Mouse (Mus musculus) hematopoietic stem cell, adult 5-6 weeks (primary cell): ENCODE results near the gene 6030458C11Rik. TPM values are rescaled to one million over a fixed set of nuclear protein-coding genes. Genes with fewer than 3 reads are reported as not detected.
A peak's percentile ranks its signal among the peaks of the same experiment; 100 is the strongest.

Experiments used
- ATAC-seq, 2 experiments: fragments of 125-278 bp in 1 of 2; replicated peaks in 1 of 2; 2 replicates each; pipeline ENCODE4 v1.8.0; 2016 to 2017; ENCODE audit warnings: inconsistent platforms in 2 of 2, mild to moderate bottlenecking in 2 of 2, moderate number of reproducible peaks in 2 of 2, low read depth in 1 of 2, moderate TSS enrichment in 1 of 2; ENCODE audit not compliant: low FRiP score in 2 of 2, poor library complexity in 2 of 2, severe bottlenecking in 2 of 2, insufficient read depth in 1 of 2, low TSS enrichment in 1 of 2
- total RNA-seq: library from RNA; stranded (forward); fragments of 172-1452, 232-1000 nt; gene quantifications from 2 replicates; pipeline ENCODE4 v1.2.3, GENCODE M21; 2017

The 6030458C11Rik gene
- total RNA-seq, result 21.4 and 26.5 TPM in 2 replicates

- ATAC-seq, result peak; percentile 99 to 100
These were observed at the start of gene 6030458C11Rik, which contains the start of gene Drosha for GRCm38 (mm10) chr15:12824197-12824952. Gene 6030458C11Rik, minus strand, starts transcription at chr15:12824649. Gene Drosha, plus strand, starts transcription at chr15:12824815.

GRCm38 (mm10) chr15:12867269-12867668 is 42.8 kb upstream of the 6030458C11Rik start:
- ATAC-seq, result peak; percentile 90 to 94

- peak; percentile 43 to 65; a peak in 3 of 4 replicates for ATAC-seq
These were observed 41.3 kb upstream of the 6030458C11Rik start for GRCm38 (mm10) chr15:12865595-12866314.

- no peak for ATAC-seq
These were observed 39.2 kb upstream of the 6030458C11Rik start for GRCm38 (mm10) chr15:12863669-12864068.

- ATAC-seq, result no peak
These were observed 37.6 kb upstream of the 6030458C11Rik start for GRCm38 (mm10) chr15:12862061-12862460.

- ATAC-seq, result no peak
These were observed 34.2 kb upstream of the 6030458C11Rik start for GRCm38 (mm10) chr15:12858645-12859044.

- ATAC-seq, result peak; percentile 35 to 57; a peak in 2 of 4 replicates
These were observed 33.5 kb upstream of the 6030458C11Rik start for GRCm38 (mm10) chr15:12857840-12858516.

GRCm38 (mm10) chr15:12856780-12857179 is 32.3 kb upstream of the 6030458C11Rik start:
- 0 out of 4 replicates have a peak, but pooled peaks have one; percentile 43 to 53 for ATAC-seq

- no peak for ATAC-seq
These were observed 29.0 kb upstream of the 6030458C11Rik start for GRCm38 (mm10) chr15:12853471-12853870.

GRCm38 (mm10) chr15:12849373-12849772 is 24.9 kb upstream of the 6030458C11Rik start:
- no peak for ATAC-seq

- no peak for ATAC-seq
These were observed 23.9 kb upstream of the 6030458C11Rik start for GRCm38 (mm10) chr15:12848196-12848975.

- ATAC-seq, result no peak
These were observed 18.4 kb upstream of the 6030458C11Rik start for GRCm38 (mm10) chr15:12842833-12843232.

- ATAC-seq, result peak; percentile 66 to 81
These were observed 16.3 kb upstream of the 6030458C11Rik start for GRCm38 (mm10) chr15:12840737-12841136.

- no peak for ATAC-seq
These were observed 9.8 kb upstream of the 6030458C11Rik start for GRCm38 (mm10) chr15:12834231-12834630.

- no peak for ATAC-seq
These were observed 8.9 kb upstream of the 6030458C11Rik start for GRCm38 (mm10) chr15:12833385-12833784.

- ATAC-seq, result no peak
These were observed 8.2 kb upstream of the 6030458C11Rik start for GRCm38 (mm10) chr15:12832599-12832998.

- ATAC-seq, result no peak
These were observed 5.4 kb upstream of the 6030458C11Rik start for GRCm38 (mm10) chr15:12829878-12830277.
